23 mouse cellular contexts compared by ENCODE assay signal in genomic region chr4:149290157-149290750, GRCm38 (mm10). TPM values are rescaled to one million over a fixed set of nuclear protein-coding genes. Genes with fewer than 3 reads are reported as not detected.
DNase-seq lines count a peak whose midpoint lies in the region; ATAC-seq and TF ChIP-seq lines count a peak whose summit lies in the region.
"Had no signal": no experiment of that assay in that cellular context is flagged by ENCODE, and none has a peak within 500 bp of the region (broad histone marks: within the 10 kb centered on the region; RNA-seq: fewer than 3 reads in every experiment).

No protein-coding gene starts in this region.

- ATAC-seq in hindbrain, postnatal 0 days: no peak
- ATAC-seq: CD4-positive, CD25-positive, alpha-beta regulatory T cell, adult 4 months; forebrain, embryonic 14.5 days; hindbrain, embryonic 16.5 days had no signal

- TF ChIP-seq EP300 in heart, adult 2 months (IDR thresholded peaks at IDR 0.05; ENCODE audit: insufficient read depth, low read depth, low read length): no peak
- TF ChIP-seq EP300 in CH12.LX (IDR thresholded peaks at IDR 0.05; ENCODE audit: low read length): no peak

- no peak overlapping the region for H3K4me3 ChIP-seq in heart, adult 2 months
- no peak overlapping the region for H3K4me3 ChIP-seq in CH12.LX (replicated peaks in 1 of 3; ENCODE audit: low read depth in 2 of 3, low read length in 2 of 3, poor library complexity in 1 of 3)
- H3K4me3 ChIP-seq in hindbrain, postnatal 0 days (ENCODE audit: low read length): no peak overlapping the region
- H3K4me3 ChIP-seq: embryonic facial prominence, embryonic 15.5 days; erythroblast, embryonic 14.5 days; forebrain, embryonic 10.5 days; heart, embryonic 15.5 days; hindbrain, embryonic 12.5 days had no signal

- WGBS in heart, adult 2 months: 64% methylated on average over 7 of the region's 7 CpGs
- 92% methylated on average over 7 of the region's 7 CpGs for WGBS in hindbrain, postnatal 0 days

- no peaks in the 10 kb centered on the region for H3K9me3 ChIP-seq in CH12.LX (replicated peaks; ENCODE audit: low read length)
- H3K9me3 ChIP-seq in hindbrain, postnatal 0 days (ENCODE audit: low read length): no peaks in the 10 kb centered on the region
- H3K9me3 ChIP-seq: embryonic facial prominence, embryonic 15.5 days; forebrain, embryonic 10.5 days; heart, embryonic 15.5 days; hindbrain, embryonic 12.5 days had no signal

- no peak overlapping the region for H3K9ac ChIP-seq in heart, adult 2 months (ENCODE audit: low read depth, low read length)
- no peak overlapping the region for H3K9ac ChIP-seq in CH12.LX (ENCODE audit: insufficient read depth, low read depth)
- no peak overlapping the region for H3K9ac ChIP-seq in hindbrain, postnatal 0 days (replicated peaks; ENCODE audit: low read length)
- H3K9ac ChIP-seq: embryonic facial prominence, embryonic 15.5 days; heart, embryonic 15.5 days; hindbrain, embryonic 12.5 days had no signal

- intact Hi-C loops in heart, adult 2 months (cut with DNase I): no loop called here
- intact Hi-C loops in heart, postnatal 14 days (cut with DNase I): loop anchor here (2.0 kb wide), 1 partner anchor 17 kb away; the partner anchor contains the start of gene Kif1b

- H3K4me2 ChIP-seq in CH12.LX (ENCODE audit: insufficient read depth, low read depth, poor library complexity, severe bottlenecking): no peak overlapping the region
- H3K4me2 ChIP-seq in hindbrain, postnatal 0 days (ENCODE audit: low read depth, low read length): no peak overlapping the region
- H3K4me2 ChIP-seq: embryonic facial prominence, embryonic 15.5 days; heart, embryonic 15.5 days; hindbrain, embryonic 12.5 days had no signal

- peaks cover 25% of the 10 kb centered on the region for H3K36me3 ChIP-seq in heart, adult 2 months (ENCODE audit: control insufficient read depth, insufficient read depth, low read length)
- H3K36me3 ChIP-seq in CH12.LX (replicated peaks in 1 of 2; ENCODE audit: control insufficient read depth in 1 of 2, insufficient read depth in 1 of 2, low read length in 1 of 2): peaks cover 10 to 18% of the 10 kb centered on the region in 2 experiments
- peaks cover 4% of the 10 kb centered on the region; the same call in 1 of the 2 replicates for H3K36me3 ChIP-seq in hindbrain, postnatal 0 days (ENCODE audit: insufficient read depth, low read length)

- DNase-seq in adrenal gland, postnatal 25 days: peak; percentile 22
- no peak for DNase-seq in adrenal gland, adult 8-10 months
- DNase-seq in heart, adult 2 months: no peak
- no peak for DNase-seq in heart, postnatal 14 days
- DNase-seq in 416B (ENCODE audit: low read depth) (peak; percentile 50), CH12.LX (ENCODE audit: extremely low read depth) (no peak)
- no peak for DNase-seq in hindbrain, postnatal 0 days (ENCODE audit: low spot score)
- DNase-seq: B cell, adult 2 months; cerebellum, adult 2 months; cerebellum, postnatal 10 days; embryo, embryonic 11 days; heart, postnatal 36 days; kidney, adult 11 months; kidney, adult 9 months had no signal

- TF ChIP-seq RAD21 in CH12.LX (IDR thresholded peaks at IDR 0.05; ENCODE audit: low read depth, low read length): no peak

- dilution Hi-C loops in CH12.LX (cut with MboI; ENCODE audit: extremely low pct_ligation_motif_present, extremely low pct_unique_long_range_greater_than_20kb, low sequenced_read_pairs): no loop called here

- H3K79me2 ChIP-seq in heart, adult 2 months (replicated peaks; ENCODE audit: control insufficient read depth, insufficient read depth, low read length): peaks cover 2% of the 10 kb centered on the region; the same call in 1 of the 2 replicates
- H3K79me2 ChIP-seq in CH12.LX (replicated peaks; ENCODE audit: control insufficient read depth, extremely low read depth, insufficient read depth, poor library complexity, severe bottlenecking): peaks cover 12% of the 10 kb centered on the region

- H3K27ac ChIP-seq in heart, adult 2 months: peak overlapping the region; percentile 23
- H3K27ac ChIP-seq in CH12.LX (ENCODE audit: insufficient read depth, low read depth): no peak overlapping the region
- no peak overlapping the region for H3K27ac ChIP-seq in hindbrain, postnatal 0 days
- H3K27ac ChIP-seq: embryonic facial prominence, embryonic 15.5 days; forebrain, embryonic 10.5 days; heart, embryonic 15.5 days; hindbrain, embryonic 12.5 days; kidney, postnatal 0 days had no signal

- in situ Hi-C loops in CH12.LX (cut with MboI; ENCODE audit: low pct_ligation_motif_present, low pct_unique_long_range_greater_than_20kb, low sequenced_read_pairs): no loop called here

- peaks cover 17% of the 10 kb centered on the region for H3K4me1 ChIP-seq in heart, adult 2 months (ENCODE audit: control insufficient read depth, insufficient read depth, low read length)
- H3K4me1 ChIP-seq in CH12.LX (ENCODE audit: control insufficient read depth in 1 of 2, insufficient read depth in 2 of 2): peaks cover 4 to 14% of the 10 kb centered on the region in 2 experiments; a peak in 3 of 4 replicates
- peaks cover 5% of the 10 kb centered on the region; the same call in 1 of the 2 replicates for H3K4me1 ChIP-seq in hindbrain, postnatal 0 days (ENCODE audit: insufficient read depth, low read length)

- no peak for TF ChIP-seq CTCF in heart, adult 2 months (IDR thresholded peaks at IDR 0.05)
- no peak for TF ChIP-seq CTCF in CH12.LX (conservative IDR thresholded peaks at IDR 0.05 in 1 of 2, IDR thresholded peaks at IDR 0.05 in 1 of 2; ENCODE audit: low read depth in 2 of 2, low read length in 2 of 2)
- no peak for TF ChIP-seq CTCF in hindbrain, postnatal 0 days (IDR thresholded peaks at IDR 0.05; ENCODE audit: low read depth)

- H3K27me3 ChIP-seq in heart, adult 2 months (ENCODE audit: control insufficient read depth, insufficient read depth, low read length): no peaks in the 10 kb centered on the region
- no peaks in the 10 kb centered on the region for H3K27me3 ChIP-seq in CH12.LX (replicated peaks)
- H3K27me3 ChIP-seq in hindbrain, postnatal 0 days (ENCODE audit: insufficient read depth, low read length): no peaks in the 10 kb centered on the region
- H3K27me3 ChIP-seq: embryonic facial prominence, embryonic 15.5 days; heart, embryonic 15.5 days; hindbrain, embryonic 12.5 days had no signal

- TF ChIP-seq POLR2A in heart, adult 2 months (IDR thresholded peaks at IDR 0.05; ENCODE audit: insufficient read depth, low read depth, low read length): no peak
- TF ChIP-seq POLR2A in CH12.LX (IDR thresholded peaks at IDR 0.05; ENCODE audit: low read depth, low read length): no peak

TF ChIP-seq in CH12.LX, 34 proteins besides CTCF, POLR2A, EP300 and RAD21:
- TF ChIP-seq ZNF384 (IDR thresholded peaks at IDR 0.05; ENCODE audit: low read depth, low read length) (peak; percentile 45; the same call in 1 of the 2 replicates), MYC (IDR thresholded peaks at IDR 0.05; ENCODE audit: low read depth, low read length) (no peak)

RNA-seq across cellular contexts. Expression of gene Kif1b, which starts 17.2 kb away (rescaled TPM):
- 182 and 199 TPM in 2 replicates for total RNA-seq in adrenal gland, postnatal 25 days (2021)
- total RNA-seq in adrenal gland, adult 8-10 months (2022): 100 to 1,000 TPM; 136 to 190 (median 174) TPM
- total RNA-seq in heart, adult 2 months (2021): 100 to 1,000 TPM; 154 to 186 TPM
- polyA plus RNA-seq in heart, adult 2 months (2012; rRNA removed): 41.6 and 79.2 TPM in 2 replicates
- total RNA-seq in heart, postnatal 14 days (2021): 100 to 1,000 TPM; 134 to 138 TPM
- total RNA-seq in CH12.LX (2012; rRNA removed) (25.0 and 27.6 TPM in 2 replicates), CH12.LX (2014; rRNA removed) (10.0 and 11.2 TPM in 2 replicates)
- 15.0 and 17.0 TPM in 2 replicates for polyA plus RNA-seq in CH12.LX (2012; ENCODE audit: insufficient read length, low read depth)
- 322 and 420 TPM in 2 replicates for total RNA-seq in hindbrain, postnatal 0 days (2014; rRNA removed)
- polyA plus RNA-seq in hindbrain, postnatal 0 days (2015; fragmentation: Nextera tagmentation; extraction: Ambion mirVana): 210 and 213 TPM in 2 replicates
- polyA plus RNA-seq: erythroblast, embryonic 14.5 days had no signal

Comparison
In these comparisons a context has a peak if more than half of its experiments do, and no peak if none do; other contexts are left out.
1. DNase-seq: peak in adrenal gland, postnatal 25 days (single experiment) and 416B (single experiment); none in adrenal gland, adult 8-10 months (single experiment), heart, adult 2 months (0 of 2), heart, postnatal 14 days (0 of 2), CH12.LX (single experiment) and hindbrain, postnatal 0 days (single experiment).